Mouse (Mus musculus): ENCODE results near the gene Tspan11.

DNA sequence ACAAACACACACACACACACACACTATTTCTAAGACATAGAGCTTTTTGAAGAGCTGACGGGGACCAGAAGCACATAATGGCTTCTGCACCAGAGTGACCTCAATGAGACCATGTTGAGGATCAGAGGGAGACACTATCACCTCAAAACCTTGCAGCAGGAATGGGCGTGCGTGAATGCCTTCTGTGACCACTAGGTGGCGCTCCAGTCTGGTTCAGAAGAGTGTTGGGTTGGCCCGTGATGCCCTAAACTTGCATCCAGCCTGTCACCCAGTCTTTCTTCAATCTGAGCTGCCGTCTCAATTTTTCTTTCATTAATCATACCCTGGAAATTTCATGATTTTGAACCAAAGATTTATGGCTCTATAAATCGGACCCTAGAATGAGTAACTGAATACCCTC, 82.7 kb downstream of the Tspan11 start:
- peak; percentile 98 for TF ChIP-seq CTCF (IDR thresholded peaks at IDR 0.05)
- no peak for TF ChIP-seq EP300 (IDR thresholded peaks at IDR 0.05)

Measured in lung, postnatal 0 days (tissue).